Mouse (Mus musculus): ENCODE measurements around the gene Hyal3.

GRCm38 (mm10) chr9:107582509-107583062 is 2.0 kb downstream of the Hyal3 start:
- no peak for TF ChIP-seq POLR2A (IDR thresholded peaks at IDR 0.05; ENCODE audit: low read depth, low read length)
- no peak for TF ChIP-seq CTCF (conservative IDR thresholded peaks at IDR 0.05; ENCODE audit: insufficient read depth, insufficient read length, low read depth, low read length)

All from kidney, adult 2 months (tissue).